Mouse (Mus musculus) kidney, adult 18-20 months (tissue): ENCODE data around the gene Bst1.

Experiments used
- DNase-seq: peaks from one replicate; pipeline ENCODE4 v3.0.0; 2021

Bst1 gene

DNA sequence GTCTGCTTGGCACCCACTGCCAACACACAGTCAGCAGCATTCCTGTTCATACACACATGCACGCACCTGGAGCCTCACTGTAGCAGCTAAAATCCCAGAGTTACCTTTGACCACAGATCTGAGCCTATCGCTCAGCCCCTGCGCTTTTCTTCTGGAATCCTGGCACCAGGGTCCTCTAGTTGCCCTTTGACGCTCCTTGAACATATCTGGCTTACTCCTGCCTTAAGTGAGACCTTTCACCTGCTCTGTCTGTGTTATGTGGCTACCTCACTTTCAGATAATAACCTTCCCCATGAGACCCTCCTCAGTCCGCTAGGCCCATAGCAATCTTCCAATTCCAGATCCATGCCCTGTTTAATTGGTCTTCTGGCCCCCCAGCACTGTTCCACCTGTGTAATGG, 41.4 kb downstream of the Bst1 start:
- no peak for DNase-seq

DNA sequence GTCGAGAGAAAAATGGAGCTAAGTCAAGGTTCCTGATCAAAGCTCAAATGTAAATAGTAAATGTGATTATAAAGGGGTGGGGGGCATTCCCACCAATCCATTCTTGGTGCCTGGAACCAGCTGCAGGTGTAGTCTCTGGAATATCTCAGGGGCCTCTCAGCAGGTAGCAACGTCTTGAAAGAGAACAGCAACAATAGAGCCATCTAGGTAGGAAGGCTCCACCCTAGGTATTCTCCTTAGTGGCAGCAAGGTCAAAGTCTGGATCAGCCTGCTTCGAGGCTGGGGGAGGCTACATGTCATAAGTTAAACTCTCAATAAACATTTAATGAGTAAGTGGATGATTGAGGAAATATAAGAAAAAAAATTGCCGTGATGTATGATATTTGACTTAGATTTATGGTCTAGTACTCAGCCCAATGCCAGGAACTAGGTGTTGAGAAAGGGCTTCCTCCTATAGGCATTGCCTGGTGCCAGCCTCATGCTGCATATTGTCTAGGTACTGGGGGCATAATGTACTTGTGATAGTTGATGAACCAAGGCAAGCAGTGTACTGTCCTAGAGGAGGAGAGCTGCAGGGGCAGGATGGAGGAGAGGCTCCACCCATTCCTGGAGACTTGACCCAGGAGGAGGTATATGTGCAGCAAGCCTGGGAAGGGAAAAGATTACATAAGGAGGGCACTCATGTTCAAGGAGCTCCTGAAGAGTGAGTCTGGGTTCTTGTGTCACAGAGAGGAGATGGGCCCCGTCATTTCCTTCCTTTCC, 42.2 kb downstream of the Bst1 start:
- no peak for DNase-seq

DNA sequence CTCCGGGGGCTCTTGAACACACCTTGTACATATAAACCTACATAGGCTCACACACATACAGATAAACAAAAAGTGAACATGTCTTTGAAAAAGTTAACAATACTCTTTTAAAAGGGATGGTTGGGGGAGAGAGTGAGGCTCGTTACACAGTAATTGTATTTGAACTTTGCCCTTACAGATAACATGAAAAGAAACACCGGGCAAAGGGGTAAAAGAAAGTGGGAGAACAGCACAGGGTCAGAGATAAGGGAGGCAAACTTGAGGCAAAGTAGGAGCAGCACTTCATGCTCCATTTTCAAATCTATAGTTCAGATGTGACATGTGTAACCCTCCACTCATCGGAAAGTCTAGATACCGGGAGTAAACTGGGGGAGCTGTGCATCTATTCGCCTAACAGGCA, 45.0 kb downstream of the Bst1 start:
- no peak for DNase-seq

DNA sequence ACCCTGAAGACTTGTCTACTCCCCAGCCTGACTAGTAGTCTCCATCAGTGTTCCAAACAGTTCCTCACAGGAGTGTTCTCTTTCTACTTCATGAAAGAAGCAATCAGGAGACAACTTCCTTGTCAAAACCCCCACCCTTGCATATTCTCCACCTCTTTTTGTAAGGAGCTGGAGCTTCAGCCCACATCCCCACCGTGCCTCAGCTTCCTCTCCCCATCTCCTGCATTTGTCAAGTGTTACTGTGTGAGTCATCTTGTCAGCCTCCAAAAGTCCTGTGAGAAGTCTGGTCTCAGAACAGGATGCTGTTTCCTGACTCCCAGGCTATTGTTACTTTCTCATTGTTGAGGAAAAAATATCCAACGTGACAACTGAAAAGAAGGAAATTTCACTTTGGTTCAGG, 46.6 kb downstream of the Bst1 start:
- no peak for DNase-seq

DNA sequence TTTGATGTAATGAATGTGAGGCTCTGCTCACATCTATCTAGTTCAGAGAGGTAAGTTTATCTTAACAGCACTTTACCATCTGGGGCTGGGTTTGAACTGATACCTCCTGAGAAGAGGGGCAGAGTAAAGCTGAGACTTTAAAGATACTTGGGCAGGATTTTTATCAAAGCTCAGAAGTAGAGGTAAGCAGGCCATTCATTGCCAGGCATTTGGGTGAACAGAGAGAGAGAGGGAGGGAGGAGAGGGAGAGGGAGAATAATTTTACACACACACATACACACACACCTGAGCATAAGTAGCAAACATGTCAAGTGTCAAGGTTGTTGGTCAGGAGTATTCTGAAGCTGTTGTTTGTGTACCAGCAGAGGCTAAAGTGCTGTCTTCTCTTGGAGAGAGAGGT, 49.6 kb downstream of the Bst1 start, which contains the start of gene Cd38:
Gene Cd38 (plus strand): TSS at position 301 of the 400 bp plus-strand sequence.
- no peak for DNase-seq

DNA sequence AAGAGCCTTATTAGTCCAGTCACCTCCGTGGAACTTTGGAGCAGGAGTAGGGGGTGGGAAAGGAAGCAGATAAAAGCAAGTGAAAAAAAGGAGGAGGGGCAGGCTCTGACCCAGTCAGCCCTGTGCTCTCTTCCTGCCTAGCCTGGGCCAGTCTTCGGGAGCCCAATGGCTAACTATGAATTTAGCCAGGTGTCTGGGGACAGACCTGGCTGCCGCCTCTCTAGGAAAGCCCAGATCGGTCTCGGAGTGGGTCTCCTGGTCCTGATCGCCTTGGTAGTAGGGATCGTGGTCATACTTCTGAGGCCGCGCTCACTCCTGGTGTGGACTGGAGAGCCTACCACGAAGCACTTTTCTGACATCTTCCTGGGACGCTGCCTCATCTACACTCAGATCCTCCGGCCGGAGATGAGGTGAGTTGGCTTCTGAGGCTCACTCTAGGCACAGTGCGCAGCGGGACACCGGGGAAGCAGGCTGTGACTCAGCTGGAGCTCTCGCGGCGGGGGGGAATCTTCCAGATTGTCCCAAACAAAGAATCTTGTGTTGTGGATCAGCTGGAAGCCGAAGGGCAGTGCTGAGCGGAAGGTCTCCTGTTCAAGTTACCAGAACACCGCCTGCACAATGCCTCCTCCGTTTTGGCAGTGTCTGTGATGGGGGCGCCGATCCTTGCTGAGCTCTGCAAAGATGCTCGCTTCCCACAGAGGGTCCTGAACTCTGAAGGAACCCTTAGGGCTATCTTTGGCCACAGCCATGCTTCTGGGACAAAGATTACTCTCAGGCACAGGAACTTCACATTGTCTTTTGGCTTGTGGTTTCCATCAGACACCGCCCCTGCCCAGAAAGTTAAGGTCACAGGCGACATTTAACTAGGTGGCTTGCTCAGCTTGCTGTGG, 50.3 kb downstream of the Bst1 start:
- DNase-seq: peak; percentile 38

DNA sequence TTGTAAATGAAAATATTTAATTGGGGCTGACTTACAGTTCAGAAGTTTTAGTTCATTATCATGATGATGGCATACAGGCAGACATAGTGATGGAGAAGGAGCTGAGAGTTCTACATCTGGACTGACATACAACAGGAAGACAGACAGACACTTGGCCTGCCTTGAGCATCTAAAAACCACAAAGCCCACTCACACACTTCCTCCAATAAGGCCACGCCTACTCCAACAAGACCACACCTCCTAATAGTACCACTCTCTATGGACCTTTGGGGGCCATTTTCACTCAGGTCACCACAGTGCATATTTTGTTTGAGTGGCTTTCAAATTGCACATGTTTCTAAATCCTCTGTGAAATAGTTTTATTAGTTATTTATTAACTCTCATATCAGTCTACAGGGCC, 53.2 kb downstream of the Bst1 start:
- DNase-seq: no peak

DNA sequence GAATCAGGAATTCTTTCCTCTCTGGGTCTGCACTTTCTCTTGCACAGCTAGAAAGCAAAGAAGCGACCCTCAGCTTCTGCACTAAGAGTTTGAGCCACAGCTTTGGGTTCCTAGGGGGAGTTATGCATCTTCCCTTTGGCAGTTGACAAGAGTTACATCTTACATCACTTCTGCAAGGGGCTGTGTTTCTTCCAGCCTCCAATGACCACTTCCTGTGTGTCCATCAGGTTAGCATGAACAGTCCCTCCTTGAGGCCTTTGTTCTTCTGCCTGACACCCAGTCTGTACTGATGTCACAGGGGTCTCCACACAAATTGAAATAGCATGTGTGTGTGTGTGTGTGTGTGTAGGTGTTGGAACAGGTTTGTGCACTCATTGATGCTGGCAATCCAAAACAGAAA, 54.0 kb downstream of the Bst1 start:
- DNase-seq: no peak

DNA sequence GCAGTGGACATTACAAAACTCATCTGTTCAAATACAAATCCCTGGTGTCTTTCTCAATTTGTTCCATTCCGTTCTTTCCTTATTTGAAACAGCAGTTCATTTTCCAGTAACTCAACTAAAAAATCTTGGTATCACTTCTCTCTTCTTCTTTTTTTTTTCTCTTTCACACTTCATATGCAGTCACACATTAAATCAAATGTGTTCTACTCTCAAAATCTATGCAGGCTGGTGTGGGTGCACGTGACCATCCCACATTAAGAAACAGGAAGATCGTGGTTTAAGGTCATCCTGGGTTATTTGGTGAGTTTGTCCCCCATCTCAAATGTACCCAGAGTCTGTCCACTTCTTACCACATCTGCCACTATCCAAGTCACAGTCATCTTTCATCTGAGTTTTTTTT, 63.3 kb downstream of the Bst1 start:
- no peak for DNase-seq

DNA sequence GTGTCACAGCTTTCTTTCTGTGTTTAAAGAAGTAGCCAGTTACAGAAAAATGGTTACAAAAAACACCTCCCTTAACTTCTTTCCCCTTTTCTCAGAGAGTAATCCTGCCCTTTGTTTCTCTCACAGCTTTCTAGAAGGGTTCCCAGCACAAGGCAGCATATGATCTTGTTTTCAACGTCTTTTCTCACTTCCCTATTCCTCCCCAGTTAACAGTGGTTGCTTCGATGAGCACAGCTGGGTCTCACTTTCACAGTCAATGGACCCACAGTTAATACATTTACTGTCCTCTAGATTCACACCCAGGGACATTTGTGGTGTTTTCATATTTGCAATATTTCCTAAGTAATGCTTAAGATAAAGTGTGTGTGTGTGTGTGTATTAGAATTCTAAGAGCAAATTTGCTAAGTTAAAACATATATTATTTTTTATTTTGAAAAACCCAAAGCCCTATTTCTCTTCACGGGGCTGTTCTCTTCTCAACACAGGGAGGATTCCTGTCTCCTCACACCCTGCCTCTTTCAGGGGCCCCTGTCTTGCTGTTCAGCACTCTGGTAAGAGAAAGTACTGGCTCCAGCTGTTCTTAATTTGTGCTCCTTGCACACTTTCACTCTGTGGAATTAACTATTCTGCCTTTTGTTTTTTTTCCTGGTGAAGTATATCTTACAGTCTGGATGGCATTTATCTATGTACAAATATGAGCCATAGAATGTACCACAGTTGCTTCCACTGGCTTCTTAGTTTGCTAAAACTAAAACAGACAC, 66.6 kb downstream of the Bst1 start:
- no peak for DNase-seq

DNA sequence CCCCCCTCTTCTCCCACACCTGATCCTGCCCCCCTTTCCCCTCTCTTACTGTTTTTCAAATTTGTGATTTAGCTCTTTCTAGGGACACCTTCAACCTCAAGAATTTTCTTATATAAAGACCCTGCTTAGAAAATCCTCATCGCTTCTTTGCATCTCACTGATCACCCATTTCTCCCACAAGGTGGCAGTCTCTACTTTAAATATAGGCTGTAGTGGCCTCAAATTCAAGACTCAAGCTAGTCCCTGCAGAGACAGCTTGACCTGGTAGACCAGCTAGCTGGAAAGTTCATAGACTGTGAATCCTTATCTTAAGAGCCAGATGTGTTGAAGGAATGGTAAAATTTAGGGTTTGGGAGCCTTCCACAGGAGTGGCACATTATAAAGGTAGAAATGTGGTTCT, 73.7 kb downstream of the Bst1 start:
- DNase-seq: peak; percentile 29
